Mouse (Mus musculus) limb, embryonic 15.5 days (tissue): ENCODE results near the gene Umad1. TPM values are rescaled to one million over a fixed set of nuclear protein-coding genes. Genes with fewer than 3 reads are reported as not detected.
A peak's percentile ranks its signal among the peaks of the same experiment; 100 is the strongest.
"Not testable (repeated sequence)": the region's sequence is repeated elsewhere in the genome, so short reads cannot be mapped to it uniquely, and the experiment has no call there.

Source experiments
- ATAC-seq: fragments of 200-750 bp; cut with Nextera tagmentation; 2 replicates; pipeline ENCODE4 v1.8.0; 2017; ENCODE audit warnings: low read depth, moderate TSS enrichment; ENCODE audit not compliant: insufficient number of reproducible peaks, low FRiP score, low TSS enrichment
- H3K27ac ChIP-seq: fragments of 300-500 bp; sonication (generic); 2 replicates; pipeline ENCODE4 v1.5.1; 2015; ENCODE audit warnings: moderate library complexity, mild to moderate bottlenecking, inconsistent platforms
- H3K27me3 ChIP-seq: fragments of 300-500 bp; sonication (generic); 2 replicates; pipeline ENCODE4 v1.6.1; 2015; ENCODE audit warnings: inconsistent platforms
- H3K36me3 ChIP-seq: fragments of 300-500 bp; sonication (generic); 2 replicates; pipeline ENCODE4 v1.6.1; 2015; ENCODE audit warnings: inconsistent platforms
- H3K4me1 ChIP-seq: fragments of 300-500 bp; sonication (generic); 2 replicates; pipeline ENCODE4 v1.6.1; 2015; ENCODE audit warnings: inconsistent platforms
- H3K4me2 ChIP-seq: fragments of 300-500 bp; sonication (generic); 2 replicates; pipeline ENCODE4 v1.6.1; 2015; ENCODE audit warnings: mild to moderate bottlenecking, inconsistent platforms
- H3K4me3 ChIP-seq: fragments of 300-500 bp; sonication (generic); 2 replicates; pipeline ENCODE4 v1.5.1; 2015; ENCODE audit warnings: mild to moderate bottlenecking, inconsistent platforms
- H3K9ac ChIP-seq: fragments of 300-500 bp; sonication (generic); 2 replicates; pipeline ENCODE4 v1.6.1; 2015; ENCODE audit warnings: inconsistent platforms
- H3K9me3 ChIP-seq: fragments of 300-500 bp; sonication (generic); 2 replicates; pipeline ENCODE4 v1.6.1; 2016; ENCODE audit warnings: inconsistent platforms
- WGBS: fragments of 180-500 bp; shearing (Covaris S2); methylation state at CpG from one replicate; pipeline ENCODE4 v1.1.7; 2015; 5-methylcytosine and 5-hydroxymethylcytosine counted together
- polyA plus RNA-seq: library from polyadenylated mRNA; unstranded; fragments of >200 nt; fragmentation: Nextera tagmentation; extraction: Ambion mirVana; gene quantifications from 2 replicates; pipeline ENCODE4 v1.2.1, GENCODE M21; 2015

Umad1 gene
- polyA plus RNA-seq, 1 experiment from 2014 or later: 16.1 TPM

DNA sequence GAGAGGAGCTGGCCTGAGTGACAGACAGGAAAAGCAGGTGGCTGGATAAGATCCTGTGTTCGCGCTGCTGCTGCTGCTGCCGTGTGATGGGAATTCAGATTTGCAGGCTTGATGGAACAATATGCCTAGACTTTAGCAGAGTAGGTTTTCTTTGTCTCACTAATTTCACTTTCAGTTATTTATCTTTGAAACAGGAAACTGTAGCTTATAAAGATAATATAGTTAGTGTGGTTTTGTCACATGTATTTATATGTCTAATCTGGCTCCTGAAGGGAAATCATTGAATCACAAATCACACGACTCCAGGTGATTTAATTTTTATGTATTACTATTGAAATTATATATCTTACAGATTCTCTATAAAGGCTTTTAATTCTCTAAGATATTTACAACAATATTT, 24.2 kb downstream of the Umad1 start:
- 86% methylated on average over 4 of the region's 4 CpGs for WGBS
- no peak overlapping the region for H3K27ac ChIP-seq
- H3K4me2 ChIP-seq: no peak overlapping the region
- no peak overlapping the region for H3K4me3 ChIP-seq
- no peak overlapping the region for H3K9ac ChIP-seq
- H3K9me3 ChIP-seq: no peaks in the 10 kb centered on the region
- no peaks in the 10 kb centered on the region for H3K36me3 ChIP-seq
- no peak for ATAC-seq
- no peaks in the 10 kb centered on the region for H3K4me1 ChIP-seq
- H3K27me3 ChIP-seq: no peaks in the 10 kb centered on the region

DNA sequence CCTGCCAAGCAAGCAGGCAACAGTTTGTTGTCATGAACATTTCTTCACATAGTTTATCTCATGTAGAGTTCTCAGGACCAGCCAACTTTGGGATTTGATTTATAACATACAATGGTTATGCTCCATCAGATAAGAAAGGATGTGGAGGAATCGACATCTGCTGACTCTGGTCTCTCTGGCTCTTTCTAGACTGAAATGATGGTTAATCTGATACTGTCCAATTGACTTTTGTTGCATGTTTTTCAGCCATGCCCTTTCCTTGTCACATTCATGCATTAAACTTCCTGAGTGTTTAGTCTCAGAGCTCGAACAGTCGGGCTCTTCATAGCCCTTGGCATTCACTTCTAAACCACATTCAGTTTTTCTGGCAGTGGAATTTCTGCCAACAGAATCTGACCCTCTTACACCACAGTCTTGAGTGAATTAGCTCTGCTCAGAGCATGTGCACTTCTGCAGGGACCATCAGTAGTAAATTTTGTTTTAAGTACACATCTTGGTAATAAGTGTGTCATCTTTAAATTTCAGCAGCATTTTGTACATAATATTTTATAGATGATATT, 26.4 kb downstream of the Umad1 start:
- H3K9ac ChIP-seq: no peak overlapping the region
- H3K4me3 ChIP-seq: no peak overlapping the region
- no peaks in the 10 kb centered on the region for H3K9me3 ChIP-seq
- H3K27ac ChIP-seq: no peak overlapping the region
- H3K27me3 ChIP-seq: no peaks in the 10 kb centered on the region
- WGBS: 50% methylated on average over 3 of the region's 3 CpGs
- H3K4me2 ChIP-seq: no peak overlapping the region
- H3K36me3 ChIP-seq: no peaks in the 10 kb centered on the region
- H3K4me1 ChIP-seq: no peaks in the 10 kb centered on the region
- no peak for ATAC-seq

DNA sequence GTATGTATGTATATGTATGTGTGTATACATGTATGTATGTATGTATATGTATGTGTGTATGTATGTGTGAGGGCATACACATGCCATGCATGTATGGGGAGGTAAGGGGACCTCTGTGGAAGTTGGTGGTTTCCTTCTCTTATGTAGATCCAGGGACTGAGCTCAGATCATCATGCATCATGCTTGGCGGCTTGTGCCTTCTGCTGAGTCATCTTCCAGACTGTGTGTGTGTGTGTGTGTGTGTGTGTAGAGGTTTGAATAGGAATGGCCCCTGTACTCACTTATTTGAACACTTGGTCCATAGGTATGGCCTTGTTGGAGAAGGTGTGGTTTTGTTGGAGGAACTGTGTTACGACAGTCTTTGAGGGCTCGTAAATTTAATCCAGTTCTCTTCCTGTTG, 27.1 kb downstream of the Umad1 start:
- ATAC-seq: no peak
- Histone ChIP-seq H3K9me3 (no peaks in the 10 kb centered on the region), H3K4me1 (no peaks in the 10 kb centered on the region), H3K27me3 (no peaks in the 10 kb centered on the region), H3K4me3 (no peak overlapping the region), H3K36me3 (no peaks in the 10 kb centered on the region), H3K4me2 (no peak overlapping the region), H3K9ac (no peak overlapping the region), H3K27ac (no peak overlapping the region)
- WGBS: 84% methylated on average over 3 of the region's 3 CpGs

DNA sequence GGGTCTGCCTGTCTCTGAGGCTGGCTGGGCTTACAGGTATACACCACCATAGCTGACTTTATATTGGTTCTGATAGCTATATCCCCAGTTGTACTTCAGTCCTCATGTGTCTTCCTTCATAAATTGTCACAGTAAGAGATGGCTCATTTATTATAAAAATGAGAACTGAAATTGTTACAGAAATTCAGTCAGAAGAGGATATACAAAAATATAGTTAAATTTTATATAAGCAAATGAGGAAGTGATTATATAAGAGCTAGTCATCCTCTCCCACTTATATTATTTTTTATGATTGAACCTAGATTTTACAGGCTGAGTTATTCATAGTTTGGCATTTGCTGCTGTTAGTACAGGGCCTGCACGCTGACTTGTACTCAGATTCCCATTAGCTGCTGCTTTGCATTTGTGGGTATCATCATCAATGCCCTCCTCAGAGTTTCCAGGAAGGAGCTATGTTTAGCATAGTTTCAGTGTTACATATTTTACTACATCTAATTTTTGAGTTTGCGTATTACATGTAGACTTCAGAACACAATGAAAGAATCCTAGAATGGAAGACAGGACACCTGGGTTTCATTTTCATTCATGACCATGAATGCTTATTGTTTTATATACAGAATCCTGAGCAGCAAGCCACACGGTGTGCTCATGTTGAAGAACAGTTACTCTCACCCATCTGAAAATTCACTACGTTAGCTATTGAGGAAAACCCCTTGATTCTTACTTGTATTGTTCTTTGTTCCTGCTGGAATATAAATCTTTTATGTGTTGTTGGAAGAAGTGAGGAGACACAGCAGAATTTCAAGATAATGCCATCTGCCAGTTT, 29.9 kb downstream of the Umad1 start:
- 70% methylated on average over 4 of the region's 4 CpGs for WGBS
- H3K4me2 ChIP-seq: no peak overlapping the region
- no peaks in the 10 kb centered on the region for H3K36me3 ChIP-seq
- H3K27me3 ChIP-seq: no peaks in the 10 kb centered on the region
- no peak overlapping the region for H3K4me3 ChIP-seq
- no peak for ATAC-seq
- H3K4me1 ChIP-seq: no peaks in the 10 kb centered on the region
- no peak overlapping the region for H3K27ac ChIP-seq
- H3K9me3 ChIP-seq: no peaks in the 10 kb centered on the region
- no peak overlapping the region for H3K9ac ChIP-seq

DNA sequence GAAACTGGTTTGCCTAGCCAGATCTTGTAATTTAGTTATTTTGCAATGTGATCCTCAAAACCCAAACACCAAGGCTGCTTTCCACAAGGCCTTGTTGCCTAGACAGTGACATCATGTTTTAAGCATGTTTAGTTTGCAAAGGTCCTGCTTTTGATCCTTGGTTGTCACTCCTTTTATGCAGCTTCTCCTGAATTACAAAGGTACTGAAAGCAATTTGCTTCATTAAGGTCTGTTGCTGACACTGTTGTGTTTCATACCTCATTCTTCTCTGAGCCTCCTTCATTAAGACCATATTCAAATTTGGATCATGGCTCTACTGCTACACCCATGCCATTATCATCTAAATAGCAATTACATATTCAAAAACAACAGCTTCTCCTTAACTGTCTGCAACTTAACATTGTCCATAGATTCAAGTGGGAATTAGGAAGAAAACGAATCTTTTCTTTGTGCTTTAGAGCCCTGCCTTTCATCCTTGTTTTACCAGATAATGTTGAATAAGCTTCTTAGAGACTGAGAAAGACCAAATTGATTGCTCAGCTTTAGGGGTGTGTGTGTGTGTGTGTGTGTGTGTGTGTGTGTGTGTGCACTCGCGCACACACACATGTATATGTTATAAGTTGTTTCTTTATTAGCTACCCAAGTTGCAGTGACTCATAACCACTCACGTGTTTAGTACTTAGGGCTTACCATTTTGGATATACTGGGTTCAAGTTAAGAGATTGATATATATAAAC, 35.1 kb downstream of the Umad1 start:
- Histone ChIP-seq H3K36me3 (no peaks in the 10 kb centered on the region), H3K27me3 (no peaks in the 10 kb centered on the region), H3K4me3 (no peak overlapping the region), H3K4me2 (no peak overlapping the region), H3K9me3 (no peaks in the 10 kb centered on the region), H3K27ac (no peak overlapping the region), H3K4me1 (no peaks in the 10 kb centered on the region), H3K9ac (no peak overlapping the region)
- no peak for ATAC-seq
- 83% methylated on average over 4 of the region's 4 CpGs for WGBS

DNA sequence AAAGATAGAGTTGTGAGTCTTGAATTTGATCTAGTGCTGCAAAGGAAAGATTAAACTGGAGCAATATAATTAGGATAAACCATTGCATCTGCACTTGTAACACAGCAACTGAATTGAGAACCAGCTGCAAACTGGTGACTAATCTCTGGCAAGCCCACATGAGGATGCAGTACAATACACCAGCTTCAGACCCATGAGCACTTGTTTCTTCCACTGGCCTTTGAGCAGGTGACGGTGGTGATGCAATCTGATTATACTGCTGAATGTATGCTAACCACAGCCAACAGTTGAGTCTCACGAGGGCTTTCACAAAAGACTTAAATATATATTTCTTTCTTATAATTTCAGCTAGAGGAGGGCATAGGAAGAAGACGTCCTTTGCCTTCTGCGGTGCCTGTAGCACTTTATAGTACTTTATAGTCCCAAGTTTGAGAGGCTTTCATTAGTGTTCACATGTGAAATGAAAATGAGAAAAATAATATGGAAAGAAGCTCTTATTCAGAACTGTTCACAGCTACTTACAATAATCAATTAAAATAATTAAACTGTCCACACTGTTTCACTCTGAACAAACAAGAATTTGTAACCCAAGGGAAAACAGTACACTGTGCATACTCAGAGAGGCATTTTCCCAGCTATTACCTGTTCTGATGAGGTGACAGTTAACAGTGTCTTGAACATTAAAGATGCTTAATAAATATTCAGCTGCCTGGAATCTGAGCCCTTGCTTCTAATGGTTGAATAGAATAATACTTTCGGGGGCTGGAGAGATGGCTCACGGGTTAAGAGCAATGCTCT, 40.2 kb downstream of the Umad1 start:
- no peaks in the 10 kb centered on the region for H3K4me1 ChIP-seq
- no peak overlapping the region for H3K4me2 ChIP-seq
- ATAC-seq: no peak
- no peaks in the 10 kb centered on the region for H3K9me3 ChIP-seq
- H3K27me3 ChIP-seq: no peaks in the 10 kb centered on the region
- no peak overlapping the region for H3K9ac ChIP-seq
- H3K4me3 ChIP-seq: no peak overlapping the region
- 75% methylated on average over 6 of the region's 6 CpGs for WGBS
- H3K36me3 ChIP-seq: no peaks in the 10 kb centered on the region
- H3K27ac ChIP-seq: no peak overlapping the region

DNA sequence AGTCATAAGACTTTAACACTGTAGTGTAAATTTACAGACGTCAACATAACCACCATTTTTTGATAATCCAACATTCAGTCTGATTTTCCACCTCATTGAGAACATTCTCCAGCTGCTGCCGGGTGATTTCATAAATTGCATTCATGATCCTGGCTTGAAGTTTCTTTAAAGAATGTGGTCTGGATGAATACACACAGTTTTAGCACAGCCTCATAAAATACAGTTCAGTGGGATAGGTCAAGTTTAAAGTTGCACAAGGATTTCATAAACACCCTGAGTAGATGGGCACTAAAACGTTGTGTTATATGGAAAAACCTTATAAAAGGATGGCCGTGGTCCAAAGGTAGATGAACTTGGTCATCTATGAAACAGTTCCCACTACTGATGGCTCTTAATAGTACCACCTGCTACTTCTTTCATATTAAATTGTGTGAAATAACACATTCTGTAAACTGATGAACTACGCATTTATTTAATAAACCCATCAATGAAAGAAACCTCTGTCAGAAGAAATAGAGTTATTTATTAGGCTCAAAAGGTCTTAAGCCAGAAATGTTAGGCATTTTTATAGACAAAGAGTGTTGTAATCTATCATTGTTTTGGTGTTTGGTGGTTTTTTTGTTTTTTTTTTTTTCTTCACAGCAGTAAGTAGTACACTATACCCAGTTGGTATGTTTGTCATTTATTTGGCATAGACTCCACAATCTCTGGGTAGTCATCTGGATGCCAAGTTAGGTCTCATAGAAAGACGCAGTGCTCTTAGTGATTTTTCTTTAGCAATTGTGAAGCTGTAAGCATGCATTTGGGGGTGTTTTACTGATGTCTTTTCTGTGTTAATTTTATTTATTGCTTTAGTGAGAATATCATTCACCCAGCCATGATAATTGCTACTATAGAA, 49.0 kb downstream of the Umad1 start:
- Histone ChIP-seq H3K4me1 (no peaks in the 10 kb centered on the region), H3K4me2 (no peak overlapping the region), H3K4me3 (no peak overlapping the region), H3K36me3 (no peaks in the 10 kb centered on the region), H3K27ac (no peak overlapping the region), H3K9ac (no peak overlapping the region), H3K9me3 (no peaks in the 10 kb centered on the region), H3K27me3 (no peaks in the 10 kb centered on the region)
- peak; percentile 71; the same call in 1 of the 2 replicates for ATAC-seq
- WGBS: 37% methylated on average over 6 of the region's 6 CpGs

DNA sequence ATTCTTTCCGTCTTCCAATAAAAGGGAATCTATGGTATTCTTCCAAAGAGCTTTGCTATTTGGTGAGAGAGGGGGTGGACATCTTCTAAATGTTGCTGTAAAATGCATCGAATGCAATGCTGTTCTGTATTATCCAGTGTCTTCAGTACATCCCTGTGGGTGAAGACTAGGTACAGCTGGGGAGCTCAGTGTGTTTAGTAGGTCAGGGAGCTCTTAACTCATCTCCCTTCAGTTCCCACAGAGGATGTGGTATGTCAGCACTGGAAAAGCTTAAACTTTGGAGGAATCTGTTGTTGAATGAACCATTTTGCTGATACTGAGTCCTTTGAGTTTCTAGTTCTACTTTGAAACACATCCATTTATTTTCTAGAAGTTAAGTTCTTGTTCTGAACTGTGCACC, 53.5 kb downstream of the Umad1 start:
- no peak overlapping the region for H3K4me3 ChIP-seq
- no peaks in the 10 kb centered on the region for H3K9me3 ChIP-seq
- H3K4me2 ChIP-seq: no peak overlapping the region
- no peaks in the 10 kb centered on the region for H3K27me3 ChIP-seq
- ATAC-seq: no peak
- H3K9ac ChIP-seq: no peak overlapping the region
- H3K27ac ChIP-seq: no peak overlapping the region
- H3K36me3 ChIP-seq: no peaks in the 10 kb centered on the region
- H3K4me1 ChIP-seq: no peaks in the 10 kb centered on the region
- 84% methylated on average over 2 of the region's 2 CpGs for WGBS

DNA sequence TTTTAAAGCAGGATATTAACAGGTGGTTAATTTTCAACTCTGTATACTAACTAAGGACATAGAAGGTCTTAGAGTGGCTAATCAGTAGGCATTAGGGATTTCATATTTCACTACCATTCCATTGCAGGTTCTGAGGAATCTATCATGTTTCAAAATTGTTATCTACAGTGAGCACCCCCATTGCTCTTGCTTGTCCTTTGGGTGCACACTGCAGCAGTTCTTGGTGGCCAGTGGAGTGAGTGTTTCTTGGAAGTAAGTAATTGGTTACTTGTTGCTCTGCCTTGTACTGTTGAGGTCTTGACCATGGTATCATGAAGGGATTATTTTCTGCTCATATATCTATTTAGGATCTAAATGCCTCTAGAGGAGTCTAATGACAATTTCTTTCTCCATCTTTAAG, 57.1 kb downstream of the Umad1 start:
- no peak for ATAC-seq

DNA sequence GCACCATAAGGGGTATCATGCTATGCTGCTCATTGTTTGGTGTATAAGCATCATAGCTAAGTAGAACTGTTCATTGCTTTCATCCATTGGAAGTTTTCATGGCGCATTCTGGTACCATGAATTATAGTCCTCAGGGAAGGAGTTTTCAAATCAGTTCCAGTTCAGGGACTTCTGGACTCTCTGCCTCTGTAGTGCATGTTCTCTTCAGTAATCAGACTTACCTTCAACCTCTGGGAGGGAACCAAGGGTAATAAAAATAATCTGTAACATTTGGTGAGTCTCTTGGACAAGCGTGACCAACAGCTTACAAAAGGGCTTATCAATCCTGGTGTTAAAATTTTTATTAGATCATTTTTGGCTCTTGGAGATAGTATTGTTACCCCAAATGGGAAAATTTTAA, 60.5 kb downstream of the Umad1 start:
- ATAC-seq: no peak
- H3K36me3 ChIP-seq: no peaks in the 10 kb centered on the region
- WGBS: 70% methylated on average over 2 of the region's 2 CpGs

More for the DNA sequence above, 57.1 kb downstream of the Umad1 start:
- no peaks in the 10 kb centered on the region for H3K36me3 ChIP-seq
- H3K4me2 ChIP-seq: no peak overlapping the region
- no peaks in the 10 kb centered on the region for H3K9me3 ChIP-seq
- H3K27ac ChIP-seq: no peak overlapping the region
- no peaks in the 10 kb centered on the region for H3K4me1 ChIP-seq
- H3K27me3 ChIP-seq: no peaks in the 10 kb centered on the region
- H3K9ac ChIP-seq: no peak overlapping the region
- no peak overlapping the region for H3K4me3 ChIP-seq

DNA sequence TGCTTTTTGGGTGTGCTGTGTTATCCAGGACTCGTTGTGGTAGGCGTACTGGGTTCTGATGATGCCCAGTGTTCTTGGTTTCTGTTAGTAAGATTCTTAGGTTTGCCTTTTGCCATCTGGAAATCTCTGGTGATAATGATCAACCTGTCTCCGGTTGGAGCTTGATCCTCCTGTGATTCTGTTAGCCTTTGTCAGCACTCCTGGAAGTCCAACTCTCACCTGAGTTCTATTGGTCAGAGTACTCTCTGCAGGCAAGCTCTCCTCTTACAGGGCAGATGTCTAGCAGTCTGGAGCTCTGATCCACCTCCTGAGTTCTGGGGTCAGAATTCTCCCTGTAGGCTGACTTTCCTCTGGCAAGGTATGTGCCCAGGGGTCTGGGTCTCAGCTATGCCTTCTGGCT, 72.4 kb downstream of the Umad1 start:
- H3K36me3 ChIP-seq, H3K9me3 ChIP-seq, H3K4me3 ChIP-seq, H3K27me3 ChIP-seq, H3K4me1 ChIP-seq, ATAC-seq, H3K4me2 ChIP-seq, H3K9ac ChIP-seq, H3K27ac ChIP-seq: not testable (repeated sequence)
- WGBS: 94% methylated on average over 3 of the region's 3 CpGs

More for the DNA sequence above, 60.5 kb downstream of the Umad1 start:
- Histone ChIP-seq H3K4me1 (no peaks in the 10 kb centered on the region), H3K9ac (no peak overlapping the region), H3K4me2 (no peak overlapping the region), H3K27me3 (no peaks in the 10 kb centered on the region), H3K4me3 (no peak overlapping the region), H3K27ac (no peak overlapping the region), H3K9me3 (no peaks in the 10 kb centered on the region)
